Mouse (Mus musculus): ENCODE results near the gene Dleu7. TPM values are rescaled to one million over a fixed set of nuclear protein-coding genes. Genes with fewer than 3 reads are reported as not detected.

Gene Dleu7
- polyA plus RNA-seq, 1 experiment: 6.6 TPM

GRCm38 (mm10) chr14:62307555-62307954, 14.7 kb upstream of the Dleu7 start:
- Histone ChIP-seq H3K4me3 (replicated peaks; ENCODE audit: insufficient read depth, low read depth, low read length) (no peak overlapping the region), H3K4me1 (ENCODE audit: control insufficient read depth, insufficient read depth, low read length) (no peaks in the 10 kb centered on the region), H3K27me3 (ENCODE audit: control insufficient read depth, insufficient read depth, low read length) (no peaks in the 10 kb centered on the region), H3K27ac (ENCODE audit: insufficient read depth, low read length) (no peak overlapping the region)
- TF ChIP-seq POLR2A (IDR thresholded peaks at IDR 0.05; ENCODE audit: borderline replicate concordance, insufficient read depth, low read length): no peak
- no peak for TF ChIP-seq CTCF (IDR thresholded peaks at IDR 0.05; ENCODE audit: borderline replicate concordance, insufficient read depth, low read depth, low read length)
- WGBS: 58% methylated on average over 1 of the region's 1 CpGs
- DNase-seq: no peak

- Histone ChIP-seq H3K27me3 (ENCODE audit: control insufficient read depth, insufficient read depth, low read length) (no peaks in the 10 kb centered on the region), H3K27ac (ENCODE audit: insufficient read depth, low read length) (no peak overlapping the region), H3K4me3 (replicated peaks; ENCODE audit: insufficient read depth, low read depth, low read length) (no peak overlapping the region), H3K4me1 (ENCODE audit: control insufficient read depth, insufficient read depth, low read length) (no peaks in the 10 kb centered on the region)
- TF ChIP-seq CTCF (IDR thresholded peaks at IDR 0.05; ENCODE audit: borderline replicate concordance, insufficient read depth, low read depth, low read length) (no peak), POLR2A (IDR thresholded peaks at IDR 0.05; ENCODE audit: borderline replicate concordance, insufficient read depth, low read length) (no peak)
- WGBS: 52% methylated on average over 3 of the region's 3 CpGs
- no peak for DNase-seq
Measured at GRCm38 (mm10) chr14:62300031-62300430, 7.2 kb upstream of the Dleu7 start.

- 95% methylated on average over 1 of the region's 1 CpGs for WGBS
- Histone ChIP-seq H3K4me1 (ENCODE audit: control insufficient read depth, insufficient read depth, low read length) (no peaks in the 10 kb centered on the region), H3K4me3 (replicated peaks; ENCODE audit: insufficient read depth, low read depth, low read length) (no peak overlapping the region), H3K27ac (ENCODE audit: insufficient read depth, low read length) (no peak overlapping the region), H3K27me3 (ENCODE audit: control insufficient read depth, insufficient read depth, low read length) (no peaks in the 10 kb centered on the region)
- DNase-seq: no peak
- TF ChIP-seq POLR2A (IDR thresholded peaks at IDR 0.05; ENCODE audit: borderline replicate concordance, insufficient read depth, low read length) (no peak), CTCF (IDR thresholded peaks at IDR 0.05; ENCODE audit: borderline replicate concordance, insufficient read depth, low read depth, low read length) (no peak)
Measured at GRCm38 (mm10) chr14:62298808-62299207, 6.0 kb upstream of the Dleu7 start.

GRCm38 (mm10) chr14:62292166-62292487, 720 bp downstream of the Dleu7 start:
- no peak overlapping the region for H3K27ac ChIP-seq (ENCODE audit: insufficient read depth, low read length)
- H3K4me3 ChIP-seq (replicated peaks; ENCODE audit: insufficient read depth, low read depth, low read length): peak overlapping the region; percentile 51
- 53% methylated on average over 7 of the region's 7 CpGs for WGBS
- H3K27me3 ChIP-seq (ENCODE audit: control insufficient read depth, insufficient read depth, low read length): no peaks in the 10 kb centered on the region
- DNase-seq: no peak
- TF ChIP-seq CTCF (IDR thresholded peaks at IDR 0.05; ENCODE audit: borderline replicate concordance, insufficient read depth, low read depth, low read length) (no peak), POLR2A (IDR thresholded peaks at IDR 0.05; ENCODE audit: borderline replicate concordance, insufficient read depth, low read length) (no peak)
- H3K4me1 ChIP-seq (ENCODE audit: control insufficient read depth, insufficient read depth, low read length): no peaks in the 10 kb centered on the region

- Histone ChIP-seq H3K27ac (ENCODE audit: insufficient read depth, low read length) (no peak overlapping the region), H3K4me3 (replicated peaks; ENCODE audit: insufficient read depth, low read depth, low read length) (no peak overlapping the region), H3K4me1 (ENCODE audit: control insufficient read depth, insufficient read depth, low read length) (no peaks in the 10 kb centered on the region), H3K27me3 (ENCODE audit: control insufficient read depth, insufficient read depth, low read length) (no peaks in the 10 kb centered on the region)
- WGBS: 98% methylated on average over 1 of the region's 1 CpGs
- TF ChIP-seq POLR2A (IDR thresholded peaks at IDR 0.05; ENCODE audit: borderline replicate concordance, insufficient read depth, low read length) (no peak), CTCF (IDR thresholded peaks at IDR 0.05; ENCODE audit: borderline replicate concordance, insufficient read depth, low read depth, low read length) (no peak)
- no peak for DNase-seq
Measured at GRCm38 (mm10) chr14:62291406-62291987, 1.4 kb downstream of the Dleu7 start.

GRCm38 (mm10) chr14:62288731-62289130, 4.1 kb downstream of the Dleu7 start:
- H3K27ac ChIP-seq (ENCODE audit: insufficient read depth, low read length): no peak overlapping the region
- H3K4me1 ChIP-seq (ENCODE audit: control insufficient read depth, insufficient read depth, low read length): no peaks in the 10 kb centered on the region
- no peak for TF ChIP-seq CTCF (IDR thresholded peaks at IDR 0.05; ENCODE audit: borderline replicate concordance, insufficient read depth, low read depth, low read length)
- TF ChIP-seq POLR2A (IDR thresholded peaks at IDR 0.05; ENCODE audit: borderline replicate concordance, insufficient read depth, low read length): no peak
- WGBS: 95% methylated on average over 3 of the region's 3 CpGs
- H3K4me3 ChIP-seq (replicated peaks; ENCODE audit: insufficient read depth, low read depth, low read length): no peak overlapping the region
- no peaks in the 10 kb centered on the region for H3K27me3 ChIP-seq (ENCODE audit: control insufficient read depth, insufficient read depth, low read length)
- DNase-seq: no peak

GRCm38 (mm10) chr14:62282974-62283373, 9.9 kb downstream of the Dleu7 start:
- Histone ChIP-seq H3K4me1 (ENCODE audit: control insufficient read depth, insufficient read depth, low read length) (no peaks in the 10 kb centered on the region), H3K27me3 (ENCODE audit: control insufficient read depth, insufficient read depth, low read length) (no peaks in the 10 kb centered on the region), H3K27ac (ENCODE audit: insufficient read depth, low read length) (no peak overlapping the region), H3K4me3 (replicated peaks; ENCODE audit: insufficient read depth, low read depth, low read length) (no peak overlapping the region)
- WGBS: 78% methylated on average over 2 of the region's 2 CpGs
- TF ChIP-seq POLR2A (IDR thresholded peaks at IDR 0.05; ENCODE audit: borderline replicate concordance, insufficient read depth, low read length) (no peak), CTCF (IDR thresholded peaks at IDR 0.05; ENCODE audit: borderline replicate concordance, insufficient read depth, low read depth, low read length) (no peak)
- no peak for DNase-seq

GRCm38 (mm10) chr14:62273604-62274003, 19.2 kb downstream of the Dleu7 start:
- Histone ChIP-seq H3K4me1 (ENCODE audit: control insufficient read depth, insufficient read depth, low read length) (no peaks in the 10 kb centered on the region), H3K4me3 (replicated peaks; ENCODE audit: insufficient read depth, low read depth, low read length) (no peak overlapping the region), H3K27ac (ENCODE audit: insufficient read depth, low read length) (no peak overlapping the region), H3K27me3 (ENCODE audit: control insufficient read depth, insufficient read depth, low read length) (no peaks in the 10 kb centered on the region)
- TF ChIP-seq POLR2A (IDR thresholded peaks at IDR 0.05; ENCODE audit: borderline replicate concordance, insufficient read depth, low read length): no peak
- no peak for TF ChIP-seq CTCF (IDR thresholded peaks at IDR 0.05; ENCODE audit: borderline replicate concordance, insufficient read depth, low read depth, low read length)
- DNase-seq: no peak
- WGBS: 77% methylated on average over 3 of the region's 3 CpGs
